Mouse (Mus musculus) left cerebral cortex, adult 2 months (tissue): ENCODE data around the gene Plekhh3. TPM values are rescaled to one million over a fixed set of nuclear protein-coding genes. Genes with fewer than 3 reads are reported as not detected.
A peak's percentile ranks its signal among the peaks of the same experiment; 100 is the strongest.

Experiments
- DNase-seq, 2 experiments: peaks; one replicate each; pipeline ENCODE4 v3.0.0; 2021 to 2022; ENCODE audit warnings: low spot score in 2 of 2, mixed read lengths in 1 of 2; ENCODE audit errors: extremely low spot score in 1 of 2
- H3K27ac ChIP-seq: fragments of 200-600 bp; 2 replicates; pipeline ENCODE4 v1.8.1; 2022
- H3K4me3 ChIP-seq: fragments of 200-600 bp; 2 replicates; pipeline ENCODE4 v1.8.1; 2022
- CTCF ChIP-seq: fragments of 200-600 bp; IDR thresholded peaks from 2 replicates; pipeline ENCODE4 v1.8.1; 2022; ENCODE audit warnings: antibody characterized with exemption, mild to moderate bottlenecking, moderate library complexity
- intact Hi-C: fragments of 180-260 bp; cut with DNase I; formaldehyde crosslinking; loops from one replicate; pipeline ENCODE4 v1.15.1; 2025
- total RNA-seq, 2 experiments: library from RNA; stranded (reverse); gene quantifications; 2 replicates each; pipeline ENCODE4 v1.2.3; 2021

Plekhh3 gene
- total RNA-seq, 2 experiments from 2014 or later, result 13.0 to 13.2 TPM

- H3K27ac ChIP-seq, result peak overlapping the region; percentile 90; the same call in 1 of the 2 replicates
Observed at GRCm38 (mm10) chr11:101155151-101155550, 16.0 kb downstream of the Plekhh3 start.

GRCm38 (mm10) chr11:101154648-101155047 is 16.5 kb downstream of the Plekhh3 start:
- H3K27ac ChIP-seq, result no peak overlapping the region
- H3K4me3 ChIP-seq, result no peak overlapping the region
- no peak for DNase-seq
- TF ChIP-seq CTCF, result no peak
- intact Hi-C loops, result no loop called here

More at GRCm38 (mm10) chr11:101155151-101155550, 16.0 kb downstream of the Plekhh3 start:
- no peak for DNase-seq
- no peak overlapping the region; the same call in 1 of the 2 replicates for H3K4me3 ChIP-seq
- TF ChIP-seq CTCF, result no peak
- intact Hi-C loops, result no loop called here

GRCm38 (mm10) chr11:101152825-101153224 is 18.3 kb downstream of the Plekhh3 start:
- no peak for TF ChIP-seq CTCF
- no peak for DNase-seq
- intact Hi-C loops, result no loop called here
- Histone ChIP-seq H3K27ac (no peak overlapping the region), H3K4me3 (no peak overlapping the region)

- H3K27ac ChIP-seq, result no peak overlapping the region
- no peak for DNase-seq
- intact Hi-C loops, result no loop called here
- no peak; the same call in 1 of the 2 replicates for TF ChIP-seq CTCF
- H3K4me3 ChIP-seq, result no peak overlapping the region
Observed at GRCm38 (mm10) chr11:101151063-101151462, 20.1 kb downstream of the Plekhh3 start.

- DNase-seq, result no peak
- no peak for TF ChIP-seq CTCF
- Histone ChIP-seq H3K27ac (peak overlapping the region; percentile 28; the same call in 1 of the 2 replicates), H3K4me3 (no peak overlapping the region)
- intact Hi-C loops, result no loop called here
Observed at GRCm38 (mm10) chr11:101149178-101150105, 21.7 kb downstream of the Plekhh3 start.

- no peak for DNase-seq
- Histone ChIP-seq H3K27ac (no peak overlapping the region; the same call in 1 of the 2 replicates), H3K4me3 (no peak overlapping the region)
- TF ChIP-seq CTCF, result no peak
- intact Hi-C loops, result no loop called here
Observed at GRCm38 (mm10) chr11:101148751-101149150, 22.4 kb downstream of the Plekhh3 start.

GRCm38 (mm10) chr11:101146377-101146776 is 24.8 kb downstream of the Plekhh3 start:
- TF ChIP-seq CTCF, result no peak
- H3K27ac ChIP-seq, result no peak overlapping the region
- no peak overlapping the region for H3K4me3 ChIP-seq
- intact Hi-C loops, result no loop called here
- peak in 1 of 2 experiments; percentile 57 for DNase-seq

GRCm38 (mm10) chr11:101143338-101144225 is 27.6 kb downstream of the Plekhh3 start:
- peak in 1 of 2 experiments; percentile 40 for DNase-seq
- peak overlapping the region; percentile 40 for H3K27ac ChIP-seq

GRCm38 (mm10) chr11:101142215-101142967 is 28.8 kb downstream of the Plekhh3 start:
- no peak for TF ChIP-seq CTCF
- no peak for DNase-seq
- Histone ChIP-seq H3K27ac (no peak overlapping the region), H3K4me3 (no peak overlapping the region)
- intact Hi-C loops, result no loop called here

More at GRCm38 (mm10) chr11:101143338-101144225, 27.6 kb downstream of the Plekhh3 start:
- peak overlapping the region; percentile 39 for H3K4me3 ChIP-seq
- no peak for TF ChIP-seq CTCF
- intact Hi-C loops, result no loop called here

GRCm38 (mm10) chr11:101141088-101141487 is 30.1 kb downstream of the Plekhh3 start:
- Histone ChIP-seq H3K27ac (no peak overlapping the region), H3K4me3 (no peak overlapping the region)
- no peak for DNase-seq
- intact Hi-C loops, result no loop called here
- TF ChIP-seq CTCF, result no peak
